Mouse (Mus musculus) kidney, adult 2 months (tissue): ENCODE data around the gene Tirap.

Experiments
- CTCF ChIP-seq: fragments of 200-500 bp; conservative IDR thresholded peaks from 2 replicates; pipeline ENCODE4 v1.5.1; 2011; ENCODE audit warnings: low read depth, mild to moderate bottlenecking, control low read depth, low read length, moderate library complexity, mixed read lengths; ENCODE audit not compliant: insufficient read depth, insufficient read length
- POLR2A ChIP-seq: fragments of 200-500 bp; IDR thresholded peaks from one replicate; pipeline ENCODE4 v1.6.1; 2011; ENCODE audit warnings: low read depth, low read length, control low read depth

- no peak for TF ChIP-seq CTCF
- no peak for TF ChIP-seq POLR2A
Measured at GRCm38 (mm10) chr9:35139231-35139744, 60.8 kb downstream of the Tirap start.
